8 mouse cellular contexts compared by ENCODE assay signal in the genomic region with DNA sequence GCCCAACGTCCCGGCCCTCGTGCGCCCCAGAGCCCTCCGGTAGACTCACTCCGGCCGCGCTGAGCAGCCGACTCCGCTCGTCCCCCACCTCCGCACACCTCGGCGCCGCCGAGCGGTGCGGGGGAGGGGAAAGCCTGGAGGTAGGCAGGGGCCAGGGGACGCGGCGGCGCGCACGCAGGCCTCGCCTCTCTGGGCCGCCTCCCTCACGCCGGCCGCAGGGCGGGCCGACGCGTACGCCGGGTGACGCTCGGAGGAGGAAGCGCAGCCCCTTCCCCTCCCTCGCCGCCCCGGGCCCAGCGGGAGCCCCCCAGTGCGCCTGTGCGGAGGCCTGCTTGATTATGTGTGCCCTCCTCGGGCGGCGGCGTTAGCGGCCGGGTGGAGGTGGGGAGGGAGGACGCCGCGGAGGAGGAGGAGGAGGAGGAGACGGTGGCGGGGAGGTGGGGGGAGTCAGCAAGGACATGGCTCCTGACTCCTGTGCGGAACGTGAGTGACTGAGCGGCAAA. TPM values are rescaled to one million over a fixed set of nuclear protein-coding genes. Genes with fewer than 3 reads are reported as not detected.
DNase-seq lines count a peak whose midpoint lies in the region; ATAC-seq and TF ChIP-seq lines count a peak whose summit lies in the region.

No protein-coding gene starts in this region.

- ATAC-seq in G1E (ENCODE audit: extremely low read depth, insufficient number of reproducible peaks, low FRiP score, poor library complexity, severe bottlenecking): peak; percentile 41
- ATAC-seq in forebrain, embryonic 16.5 days: peak; percentile 97
- ATAC-seq in lung, embryonic 15.5 days (ENCODE audit: borderline replicate concordance, extremely low read depth, low FRiP score, low TSS enrichment): peak; percentile 96

- no peaks in the 10 kb centered on the region for H3K9me3 ChIP-seq in G1E (replicated peaks)
- no peaks in the 10 kb centered on the region for H3K9me3 ChIP-seq in forebrain, embryonic 16.5 days (ENCODE audit: control insufficient read depth, low read length)
- no peaks in the 10 kb centered on the region for H3K9me3 ChIP-seq in lung, embryonic 15.5 days

- peak overlapping the region; percentile 87 for H3K4me2 ChIP-seq in forebrain, embryonic 16.5 days (ENCODE audit: low read length)
- H3K4me2 ChIP-seq in lung, embryonic 15.5 days: peak overlapping the region; percentile 77

- peak overlapping the region; percentile 95 for H3K9ac ChIP-seq in forebrain, embryonic 16.5 days (replicated peaks; ENCODE audit: low read depth, low read length)
- peak overlapping the region; percentile 92 for H3K9ac ChIP-seq in lung, embryonic 15.5 days

- H3K27me3 ChIP-seq in G1E (ENCODE audit: insufficient read depth, low read length): no peaks in the 10 kb centered on the region
- no peaks in the 10 kb centered on the region for H3K27me3 ChIP-seq in forebrain, embryonic 16.5 days (replicated peaks; ENCODE audit: control insufficient read depth, insufficient read depth, low read length)
- H3K27me3 ChIP-seq in lung, embryonic 15.5 days: no peaks in the 10 kb centered on the region
- H3K27me3 ChIP-seq in thymus, adult 2 months (ENCODE audit: control insufficient read depth, insufficient read depth, low read length): no peaks in the 10 kb centered on the region

- H3K4me1 ChIP-seq in G1E (ENCODE audit: insufficient read depth, low read depth, low read length): peaks cover 32% of the 10 kb centered on the region
- peaks cover 12% of the 10 kb centered on the region for H3K4me1 ChIP-seq in forebrain, embryonic 16.5 days (replicated peaks; ENCODE audit: control insufficient read depth, insufficient read depth, low read length)
- H3K4me1 ChIP-seq in lung, embryonic 15.5 days: peaks cover 9% of the 10 kb centered on the region
- H3K4me1 ChIP-seq in thymus, adult 2 months (replicated peaks; ENCODE audit: control insufficient read depth, insufficient read depth, low read length): peaks cover 3% of the 10 kb centered on the region

- H3K36me3 ChIP-seq in G1E (replicated peaks): peaks cover 32% of the 10 kb centered on the region
- H3K36me3 ChIP-seq in forebrain, embryonic 16.5 days (ENCODE audit: control insufficient read depth, insufficient read depth): no peaks in the 10 kb centered on the region
- peaks cover 7% of the 10 kb centered on the region for H3K36me3 ChIP-seq in lung, embryonic 15.5 days
- H3K36me3 ChIP-seq in thymus, adult 2 months (ENCODE audit: control insufficient read depth, insufficient read depth, low read length): no peaks in the 10 kb centered on the region; the same call in 1 of the 2 replicates

- TF ChIP-seq POLR2A in thymus, adult 2 months (IDR thresholded peaks at IDR 0.05; ENCODE audit: control insufficient read depth, extremely low read depth, insufficient read depth, low read length, poor library complexity): peak; percentile 98

- under 1% methylated on average over 25 of the region's 58 CpGs for WGBS in forebrain, embryonic 16.5 days
- under 1% methylated on average over 53 of the region's 58 CpGs for WGBS in lung, embryonic 15.5 days
- WGBS in thymus, adult 2 months: under 1% methylated on average over 50 of the region's 58 CpGs

- peak overlapping the region; percentile 91 for H3K4me3 ChIP-seq in G1E (ENCODE audit: low read depth, low read length)
- H3K4me3 ChIP-seq in forebrain, embryonic 16.5 days (replicated peaks; ENCODE audit: low read length): peak overlapping the region; percentile 78
- peak overlapping the region; percentile 69 for H3K4me3 ChIP-seq in lung, embryonic 15.5 days
- peak overlapping the region; percentile 79 for H3K4me3 ChIP-seq in thymus, adult 2 months (ENCODE audit: control insufficient read depth, insufficient read depth, low read length)

- intact Hi-C loops in heart, postnatal 36 days (cut with DNase I): loop anchor here (2.0 kb wide), 1 partner anchor 38 kb away; no protein-coding TSS in a partner anchor

- DNase-seq in G1E (ENCODE audit: low spot score): peak; percentile 85
- DNase-seq in cerebellum, adult 11-12 months: peak; percentile 97
- DNase-seq in heart, postnatal 36 days: peak; percentile 86 to 94
- DNase-seq in layer of hippocampus, adult 8-10 months (ENCODE audit: low spot score in 2 of 2): peak; percentile 87 to 88
- DNase-seq in ovary, adult 18-20 months (ENCODE audit: low spot score): peak; percentile 91
- DNase-seq in thymus, adult 2 months: peak; percentile 94

- no peak for TF ChIP-seq CTCF in G1E (IDR thresholded peaks at IDR 0.05; ENCODE audit: low read depth, low read length)
- TF ChIP-seq CTCF in thymus, adult 2 months (IDR thresholded peaks at IDR 0.05; ENCODE audit: borderline replicate concordance, control insufficient read depth, extremely low read depth, insufficient read depth, low read length, poor library complexity): peak; percentile 51; the same call in 1 of the 2 replicates

- H3K27ac ChIP-seq in forebrain, embryonic 16.5 days (ENCODE audit: low read length): peak overlapping the region; percentile 99
- H3K27ac ChIP-seq in lung, embryonic 15.5 days: peak overlapping the region; percentile 99
- peak overlapping the region; percentile 94 for H3K27ac ChIP-seq in thymus, adult 2 months (ENCODE audit: control insufficient read depth, insufficient read depth, low read length)

RNA-seq across cellular contexts. Expression of a gene that starts 9.4 kb away (rescaled TPM):
- total RNA-seq in G1E (2014; fragmentation: Nextera tagmentation): 141 and 160 TPM in 2 replicates
- 62.9 and 73.6 TPM in 2 replicates for total RNA-seq in G1E (2017)
- polyA plus RNA-seq in G1E (2012): 20.5 and 20.8 TPM in 2 replicates
- polyA plus RNA-seq in forebrain, embryonic 16.5 days (2015; fragmentation: Nextera tagmentation; extraction: Ambion mirVana): 53.8 and 56.0 TPM in 2 replicates
- 10 to 100 TPM; 32.6 to 34.2 TPM for total RNA-seq in heart, postnatal 36 days (2021)
- 10 to 100 TPM; 52.2 to 67.9 (median 61.5) TPM for total RNA-seq in layer of hippocampus, adult 8-10 months (2022)
- polyA plus RNA-seq in lung, embryonic 15.5 days (2015; fragmentation: Nextera tagmentation; extraction: Ambion mirVana): 58.9 and 59.4 TPM in 2 replicates
- 75.4 and 90.3 TPM in 2 replicates for polyA plus RNA-seq in thymus, adult 2 months (2012; rRNA removed)

RNA-seq across cellular contexts. Expression of a gene that starts 15.6 kb away (rescaled TPM):
- total RNA-seq in G1E (2014; fragmentation: Nextera tagmentation) (1.3 and 33.3 TPM in 2 replicates), G1E (2017) (1.8 and 2.0 TPM in 2 replicates)
- polyA plus RNA-seq in G1E (2012): 0.20 TPM in 2 replicates
- 9.8 and 13.4 TPM in 2 replicates for polyA plus RNA-seq in forebrain, embryonic 16.5 days (2015; fragmentation: Nextera tagmentation; extraction: Ambion mirVana)
- total RNA-seq in heart, postnatal 36 days (2021): 1 to 10 TPM; 2.8 to 5.1 TPM
- 10 to 100 TPM; 12.9 to 16.1 (median 13.9) TPM for total RNA-seq in layer of hippocampus, adult 8-10 months (2022)
- polyA plus RNA-seq in lung, embryonic 15.5 days (2015; fragmentation: Nextera tagmentation; extraction: Ambion mirVana): 7.2 and 8.4 TPM in 2 replicates
- 0.38 and 0.41 TPM in 2 replicates for polyA plus RNA-seq in thymus, adult 2 months (2012; rRNA removed)

RNA-seq across cellular contexts. Expression of a gene that starts 26.9 kb away (rescaled TPM):
- 0.30 and 0.87 TPM in 2 replicates for total RNA-seq in G1E (2014; fragmentation: Nextera tagmentation)
- 1.5 and 2.1 TPM in 2 replicates for total RNA-seq in G1E (2017)
- polyA plus RNA-seq in G1E (2012): 0.55 and 0.65 TPM in 2 replicates
- 9.6 and 14.1 TPM in 2 replicates for polyA plus RNA-seq in forebrain, embryonic 16.5 days (2015; fragmentation: Nextera tagmentation; extraction: Ambion mirVana)
- total RNA-seq in heart, postnatal 36 days (2021): 1 to 10 TPM; 4.6 to 6.2 TPM
- total RNA-seq in layer of hippocampus, adult 8-10 months (2022): 1 to 10 TPM; 3.8 to 6.3 (median 5.1) TPM
- 12.5 and 13.6 TPM in 2 replicates for polyA plus RNA-seq in lung, embryonic 15.5 days (2015; fragmentation: Nextera tagmentation; extraction: Ambion mirVana)
- 0.37 and 0.75 TPM in 2 replicates for polyA plus RNA-seq in thymus, adult 2 months (2012; rRNA removed)

Comparison
In these comparisons a context has a peak if more than half of its experiments do, and no peak if none do; other contexts are left out.
1. Peak in every context shown above with its lines: DNase-seq, ATAC-seq, H3K4me3 ChIP-seq and H3K27ac ChIP-seq.
2. ATAC-seq: peak in every context shown above with its lines; median percentile 97 in forebrain, embryonic 16.5 days; 96 in lung, embryonic 15.5 days; 41 in G1E.